Mouse (Mus musculus) naive thymus-derived CD4-positive, alpha-beta T cell, adult 2 months (primary cell): ENCODE results near the gene Ubqlnl.
A peak's percentile ranks its signal among the peaks of the same experiment; 100 is the strongest.

ENCODE experiments used
- DNase-seq: peaks from one replicate; pipeline ENCODE4 v3.0.0-alpha.2; 2011; ENCODE audit warnings: low read depth

Gene Ubqlnl

GRCm38 (mm10) chr7:104150456-104150855 is at the start of gene Ubqlnl:
Gene Ubqlnl (minus strand): TSS chr7:104150556.
- no peak for DNase-seq

GRCm38 (mm10) chr7:104199822-104200221 is 49.5 kb upstream of the Ubqlnl start:
- peak; percentile 84 for DNase-seq

- no peak for DNase-seq
Measured at GRCm38 (mm10) chr7:104195885-104196284, 45.5 kb upstream of the Ubqlnl start, which contains the start of gene Olfr649. Gene Olfr649 (minus strand): TSS chr7:104195985.

GRCm38 (mm10) chr7:104191275-104191674 is 40.9 kb upstream of the Ubqlnl start:
- peak; percentile 34 for DNase-seq

GRCm38 (mm10) chr7:104183292-104183691 is 32.9 kb upstream of the Ubqlnl start, which contains the start of gene Olfr648:
Gene Olfr648 (minus strand): TSS chr7:104183392.
- DNase-seq, result no peak

GRCm38 (mm10) chr7:104179074-104179473 is 28.7 kb upstream of the Ubqlnl start:
- no peak for DNase-seq

- DNase-seq, result no peak
Measured at GRCm38 (mm10) chr7:104178422-104179054, 28.2 kb upstream of the Ubqlnl start.

- no peak for DNase-seq
Measured at GRCm38 (mm10) chr7:104175085-104175484, 24.7 kb upstream of the Ubqlnl start.

GRCm38 (mm10) chr7:104169634-104170204 is 19.4 kb upstream of the Ubqlnl start:
- peak; percentile 68 for DNase-seq

GRCm38 (mm10) chr7:104167105-104167504 is 16.7 kb upstream of the Ubqlnl start:
- DNase-seq, result peak; percentile 23

- DNase-seq, result no peak
Measured at GRCm38 (mm10) chr7:104143179-104143578, 7.2 kb downstream of the Ubqlnl start, which contains the start of gene Ubqln3. Gene Ubqln3 (minus strand): TSS chr7:104143279.

- no peak for DNase-seq
Measured at GRCm38 (mm10) chr7:104137305-104137704, 13.1 kb downstream of the Ubqlnl start, which contains the start of gene Olfr643. Gene Olfr643 (minus strand): TSS chr7:104137405.

- no peak for DNase-seq
Measured at GRCm38 (mm10) chr7:104129726-104130125, 20.6 kb downstream of the Ubqlnl start, which contains the start of gene Ubqln5. Gene Ubqln5 (minus strand): TSS chr7:104129826.

GRCm38 (mm10) chr7:104104757-104104972 is 45.7 kb downstream of the Ubqlnl start, which contains the start of gene Olfr646:
Gene Olfr646 (plus strand): TSS chr7:104104873.
- DNase-seq, result no peak

GRCm38 (mm10) chr7:104103913-104104756 is 46.2 kb downstream of the Ubqlnl start:
- DNase-seq, result no peak
